Mouse (Mus musculus): ENCODE measurements around the gene Kat6b. TPM values are rescaled to one million over a fixed set of nuclear protein-coding genes. Genes with fewer than 3 reads are reported as not detected.

Kat6b gene
- polyA plus RNA-seq, 1 experiment from 2014 or later, result 33.0 TPM

GRCm38 (mm10) chr14:21592152-21592551, 110.9 kb downstream of the Kat6b start:
- no peak overlapping the region for H3K4me3 ChIP-seq
- H3K4me2 ChIP-seq, result no peak overlapping the region
- H3K4me1 ChIP-seq, result peaks cover 17% of the 10 kb centered on the region
- H3K27ac ChIP-seq, result no peak overlapping the region
- no peaks in the 10 kb centered on the region for H3K27me3 ChIP-seq
- peaks cover 13% of the 10 kb centered on the region for H3K36me3 ChIP-seq (ENCODE audit: poor library complexity, severe bottlenecking)
- no peak overlapping the region for H3K9ac ChIP-seq
- H3K9me3 ChIP-seq (replicated peaks), result no peaks in the 10 kb centered on the region
- ATAC-seq, result no peak
- WGBS, result 100% methylated on average over 1 of the region's 1 CpGs

- Histone ChIP-seq H3K27ac (no peak overlapping the region), H3K9ac (no peak overlapping the region), H3K4me1 (peaks cover 18% of the 10 kb centered on the region), H3K36me3 (ENCODE audit: poor library complexity, severe bottlenecking) (peaks cover 13% of the 10 kb centered on the region), H3K4me3 (no peak overlapping the region), H3K9me3 (replicated peaks) (no peaks in the 10 kb centered on the region), H3K4me2 (no peak overlapping the region), H3K27me3 (no peaks in the 10 kb centered on the region)
- WGBS, result 93% methylated on average over 8 of the region's 8 CpGs
- no peak for ATAC-seq
Measured at GRCm38 (mm10) chr14:21592985-21593750, 111.9 kb downstream of the Kat6b start.

- Histone ChIP-seq H3K9me3 (replicated peaks) (no peaks in the 10 kb centered on the region), H3K9ac (no peak overlapping the region), H3K27ac (peak overlapping the region; percentile 85), H3K27me3 (no peaks in the 10 kb centered on the region), H3K4me3 (no peak overlapping the region), H3K4me1 (peaks cover 54% of the 10 kb centered on the region), H3K4me2 (peak overlapping the region; percentile 2; the same call in 1 of the 2 replicates), H3K36me3 (ENCODE audit: poor library complexity, severe bottlenecking) (peaks cover 4% of the 10 kb centered on the region)
- 6% methylated on average over 9 of the region's 9 CpGs for WGBS
- peak; percentile 83; the same call in 1 of the 2 replicates for ATAC-seq
Measured at GRCm38 (mm10) chr14:21599446-21600173, 118.4 kb downstream of the Kat6b start.

- Histone ChIP-seq H3K9me3 (replicated peaks) (no peaks in the 10 kb centered on the region), H3K4me1 (peaks cover 54% of the 10 kb centered on the region), H3K36me3 (ENCODE audit: poor library complexity, severe bottlenecking) (peaks cover 4% of the 10 kb centered on the region), H3K27me3 (no peaks in the 10 kb centered on the region), H3K9ac (no peak overlapping the region), H3K4me3 (no peak overlapping the region), H3K4me2 (peak overlapping the region; percentile 2; the same call in 1 of the 2 replicates), H3K27ac (peak overlapping the region; percentile 85)
- ATAC-seq, result peak; percentile 48; the same call in 1 of the 2 replicates
- WGBS, result 13% methylated on average over 5 of the region's 5 CpGs
Measured at GRCm38 (mm10) chr14:21600174-21600566, 118.9 kb downstream of the Kat6b start.

- no peak for ATAC-seq
- Histone ChIP-seq H3K36me3 (ENCODE audit: poor library complexity, severe bottlenecking) (peaks cover 4% of the 10 kb centered on the region), H3K27me3 (no peaks in the 10 kb centered on the region), H3K27ac (peak overlapping the region; percentile 85), H3K9ac (no peak overlapping the region), H3K4me3 (no peak overlapping the region), H3K4me1 (peaks cover 54% of the 10 kb centered on the region), H3K4me2 (no peak overlapping the region), H3K9me3 (replicated peaks) (no peaks in the 10 kb centered on the region)
- 43% methylated on average over 1 of the region's 1 CpGs for WGBS
Measured at GRCm38 (mm10) chr14:21600628-21601027, 119.4 kb downstream of the Kat6b start.

GRCm38 (mm10) chr14:21602166-21602565, 120.9 kb downstream of the Kat6b start:
- ATAC-seq, result no peak
- Histone ChIP-seq H3K4me2 (no peak overlapping the region), H3K4me3 (no peak overlapping the region), H3K4me1 (peaks cover 57% of the 10 kb centered on the region), H3K9ac (no peak overlapping the region), H3K27ac (no peak overlapping the region), H3K27me3 (no peaks in the 10 kb centered on the region), H3K36me3 (ENCODE audit: poor library complexity, severe bottlenecking) (no peaks in the 10 kb centered on the region), H3K9me3 (replicated peaks) (no peaks in the 10 kb centered on the region)
- WGBS, result 80% methylated on average over 12 of the region's 12 CpGs

- 79% methylated on average over 4 of the region's 4 CpGs for WGBS
- H3K4me1 ChIP-seq, result peaks cover 63% of the 10 kb centered on the region
Measured at GRCm38 (mm10) chr14:21602937-21603336, 121.7 kb downstream of the Kat6b start.

GRCm38 (mm10) chr14:21607686-21608085, 126.5 kb downstream of the Kat6b start:
- ATAC-seq, result no peak
- WGBS, result 24% methylated on average over 4 of the region's 4 CpGs
- H3K27ac ChIP-seq, result peak overlapping the region; percentile 90
- no peaks in the 10 kb centered on the region for H3K9me3 ChIP-seq (replicated peaks)
- peaks cover 50% of the 10 kb centered on the region for H3K4me1 ChIP-seq
- peak overlapping the region; percentile 15; the same call in 1 of the 2 replicates for H3K4me2 ChIP-seq
- peaks cover 9% of the 10 kb centered on the region; the same call in 1 of the 2 replicates for H3K36me3 ChIP-seq (ENCODE audit: poor library complexity, severe bottlenecking)
- peak overlapping the region; percentile 26; the same call in 1 of the 2 replicates for H3K9ac ChIP-seq
- no peak overlapping the region for H3K4me3 ChIP-seq
- H3K27me3 ChIP-seq, result no peaks in the 10 kb centered on the region

More at GRCm38 (mm10) chr14:21602937-21603336, 121.7 kb downstream of the Kat6b start:
- no peak overlapping the region for H3K27ac ChIP-seq
- no peak overlapping the region for H3K9ac ChIP-seq
- H3K27me3 ChIP-seq, result no peaks in the 10 kb centered on the region
- no peak for ATAC-seq
- no peaks in the 10 kb centered on the region for H3K36me3 ChIP-seq (ENCODE audit: poor library complexity, severe bottlenecking)
- no peak overlapping the region for H3K4me3 ChIP-seq
- H3K9me3 ChIP-seq (replicated peaks), result no peaks in the 10 kb centered on the region
- H3K4me2 ChIP-seq, result no peak overlapping the region

- 4% methylated on average over 4 of the region's 4 CpGs for WGBS
- Histone ChIP-seq H3K9ac (no peak overlapping the region), H3K9me3 (replicated peaks) (no peaks in the 10 kb centered on the region), H3K4me1 (peaks cover 50% of the 10 kb centered on the region), H3K27me3 (no peaks in the 10 kb centered on the region), H3K36me3 (ENCODE audit: poor library complexity, severe bottlenecking) (peaks cover 13% of the 10 kb centered on the region; the same call in 1 of the 2 replicates), H3K27ac (peak overlapping the region; percentile 90), H3K4me3 (no peak overlapping the region), H3K4me2 (peak overlapping the region; percentile 21; the same call in 1 of the 2 replicates)
- no peak for ATAC-seq
Measured at GRCm38 (mm10) chr14:21608886-21609285, 127.7 kb downstream of the Kat6b start.

GRCm38 (mm10) chr14:21610224-21610623, 129.0 kb downstream of the Kat6b start:
- WGBS, result 8% methylated on average over 3 of the region's 3 CpGs
- Histone ChIP-seq H3K9ac (no peak overlapping the region), H3K4me2 (no peak overlapping the region), H3K9me3 (replicated peaks) (no peaks in the 10 kb centered on the region), H3K4me3 (no peak overlapping the region), H3K27me3 (no peaks in the 10 kb centered on the region), H3K36me3 (ENCODE audit: poor library complexity, severe bottlenecking) (peaks cover 19% of the 10 kb centered on the region), H3K27ac (peak overlapping the region; percentile 72), H3K4me1 (peaks cover 50% of the 10 kb centered on the region)
- ATAC-seq, result peak; percentile 82

GRCm38 (mm10) chr14:21613031-21613430, 131.8 kb downstream of the Kat6b start:
- peaks cover 48% of the 10 kb centered on the region for H3K4me1 ChIP-seq
- WGBS, result 95% methylated on average over 6 of the region's 6 CpGs
- no peak overlapping the region for H3K27ac ChIP-seq
- no peak overlapping the region for H3K9ac ChIP-seq
- no peaks in the 10 kb centered on the region for H3K27me3 ChIP-seq
- H3K36me3 ChIP-seq (ENCODE audit: poor library complexity, severe bottlenecking), result peaks cover 23% of the 10 kb centered on the region
- no peak for ATAC-seq
- no peak overlapping the region for H3K4me2 ChIP-seq
- no peaks in the 10 kb centered on the region for H3K9me3 ChIP-seq (replicated peaks)
- no peak overlapping the region for H3K4me3 ChIP-seq

- Histone ChIP-seq H3K9ac (no peak overlapping the region), H3K9me3 (replicated peaks) (no peaks in the 10 kb centered on the region), H3K27ac (no peak overlapping the region; the same call in 1 of the 2 replicates), H3K4me3 (no peak overlapping the region), H3K4me1 (peaks cover 37% of the 10 kb centered on the region), H3K4me2 (no peak overlapping the region), H3K27me3 (no peaks in the 10 kb centered on the region), H3K36me3 (ENCODE audit: poor library complexity, severe bottlenecking) (peaks cover 29% of the 10 kb centered on the region)
- no peak for ATAC-seq
- WGBS, result 88% methylated on average over 5 of the region's 5 CpGs
Measured at GRCm38 (mm10) chr14:21614103-21614502, 132.9 kb downstream of the Kat6b start.

Data from forebrain, embryonic 13.5 days (tissue).